Mouse (Mus musculus): ENCODE data around the gene Vmn1r197. TPM values are rescaled to one million over a fixed set of nuclear protein-coding genes. Genes with fewer than 3 reads are reported as not detected.

Vmn1r197 gene
- not detected in 2 replicates for polyA plus RNA-seq (2012; rRNA removed)

DNA sequence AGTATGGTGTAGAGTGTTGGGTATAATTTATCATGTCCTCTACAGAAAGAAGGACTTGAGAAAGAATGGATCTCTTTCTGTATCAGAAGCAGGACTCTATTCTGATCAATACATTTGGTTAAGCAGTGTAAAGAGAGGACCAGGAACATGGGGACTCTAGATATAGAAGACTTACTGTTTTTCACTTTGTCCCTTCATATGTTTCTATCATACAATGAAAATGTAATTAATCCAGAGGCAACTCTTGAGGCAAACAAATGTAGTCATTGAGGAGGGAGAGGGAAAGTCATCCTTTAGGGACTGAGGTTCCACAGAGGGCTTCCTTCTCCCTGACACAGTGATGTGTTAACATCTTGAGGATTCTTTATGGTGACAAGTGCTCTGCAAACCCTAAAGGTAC lies at the start of gene Vmn1r197:
Gene Vmn1r197, plus strand, starts transcription at position 301 of the 400 bp plus-strand sequence.

DNA sequence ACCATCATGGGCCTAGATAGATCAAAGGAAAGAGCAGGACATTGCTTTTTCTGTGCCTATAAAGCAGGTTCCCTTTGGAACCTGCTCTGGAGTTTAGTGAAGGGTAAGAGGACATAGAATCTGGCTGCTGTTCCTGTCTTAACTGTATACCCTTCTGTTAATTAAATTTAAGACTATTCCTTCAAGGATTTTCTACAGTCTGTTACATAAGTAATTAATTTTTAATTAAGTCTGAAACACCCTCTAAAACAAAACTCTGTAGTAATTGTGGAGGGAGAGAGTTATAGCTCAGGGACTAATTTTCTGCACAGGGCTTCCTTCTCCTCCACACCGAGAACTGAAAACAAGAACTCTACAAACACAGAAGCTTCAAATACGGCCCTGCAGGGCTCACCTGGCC lies 34.8 kb upstream of the Vmn1r197 start, which contains the start of gene Vmn1r196:
Gene Vmn1r196, plus strand, starts transcription at position 301 of the 400 bp plus-strand sequence.

DNA sequence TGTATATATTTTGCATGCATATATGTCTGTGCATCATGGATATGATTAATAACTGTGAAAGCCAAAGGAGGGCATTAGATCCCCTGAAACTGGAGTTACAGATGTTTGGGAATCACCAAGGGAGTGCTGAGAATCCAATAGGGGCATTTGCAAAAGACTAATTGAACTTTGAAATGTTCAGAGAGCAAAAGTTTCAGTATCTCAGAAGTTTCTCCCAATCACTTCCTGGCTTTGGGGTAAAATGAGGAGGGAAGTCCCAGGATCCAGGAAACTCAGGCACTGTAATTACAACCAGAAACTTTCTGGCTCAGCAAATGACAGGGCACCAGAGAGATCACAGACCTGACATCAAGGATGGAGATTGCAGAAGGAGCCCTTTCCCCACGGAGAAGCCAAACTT lies 25.7 kb downstream of the Vmn1r197 start, which contains the start of gene Vmn1r198:
Gene Vmn1r198, plus strand, starts transcription at position 301 of the 400 bp plus-strand sequence.

DNA sequence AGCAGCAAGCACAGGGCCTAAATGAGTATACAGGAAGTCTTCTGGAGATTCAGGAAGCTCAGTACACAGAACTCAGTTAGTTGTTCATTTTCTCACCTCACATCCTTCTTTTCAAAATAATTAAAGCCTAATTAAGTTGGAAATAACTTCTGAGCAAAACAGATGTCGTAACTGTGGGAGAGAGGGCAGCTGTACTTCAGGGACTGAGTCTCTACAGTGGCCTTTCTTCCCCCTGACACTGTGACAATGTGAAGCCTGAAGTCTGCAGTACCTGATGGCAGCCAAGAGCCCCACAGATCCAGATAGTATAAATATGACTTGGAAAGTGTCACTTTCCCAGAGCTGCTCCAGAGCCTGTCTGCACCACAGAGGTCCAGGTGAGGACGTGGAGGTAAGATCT lies 55.1 kb downstream of the Vmn1r197 start, which contains the start of gene Vmn1r199:
Gene Vmn1r199, plus strand, starts transcription at position 301 of the 400 bp plus-strand sequence.

Other genes with a start within 250 kb of the Vmn1r197 start
- not detected in 2 replicates for gene Vmn1r188, start 240.1 kb upstream of the Vmn1r197 start, polyA plus RNA-seq (2012; rRNA removed)
- not detected in 2 replicates for gene Vmn1r189, start 218.8 kb upstream of the Vmn1r197 start, polyA plus RNA-seq (2012; rRNA removed)
- not detected in 2 replicates for gene Vmn1r191, start 140.6 kb upstream of the Vmn1r197 start, polyA plus RNA-seq (2012; rRNA removed)
- not detected in 2 replicates for gene Vmn1r192, start 133.4 kb upstream of the Vmn1r197 start, polyA plus RNA-seq (2012; rRNA removed)
- not detected in 2 replicates for gene Vmn1r193, start 101.4 kb upstream of the Vmn1r197 start, polyA plus RNA-seq (2012; rRNA removed)
- gene Vmn1r194, start 80.4 kb upstream of the Vmn1r197 start, polyA plus RNA-seq (2012; rRNA removed), result not detected in 2 replicates
- not detected in 2 replicates for gene Vmn1r195, start 54.1 kb upstream of the Vmn1r197 start, polyA plus RNA-seq (2012; rRNA removed)
- gene Vmn1r196, start 34.7 kb upstream of the Vmn1r197 start, polyA plus RNA-seq (2012; rRNA removed), result not detected in 2 replicates
- gene Vmn1r198, start 25.8 kb downstream of the Vmn1r197 start, polyA plus RNA-seq (2012; rRNA removed), result not detected in 2 replicates
- not detected in 2 replicates for gene Vmn1r199, start 55.2 kb downstream of the Vmn1r197 start, polyA plus RNA-seq (2012; rRNA removed)
- not detected in 2 replicates for gene Vmn1r200, start 65.8 kb downstream of the Vmn1r197 start, polyA plus RNA-seq (2012; rRNA removed)
- gene Vmn1r201, start 147.3 kb downstream of the Vmn1r197 start, polyA plus RNA-seq (2012; rRNA removed), result not detected in 2 replicates
- gene Vmn1r202, start 180.8 kb downstream of the Vmn1r197 start, polyA plus RNA-seq (2012; rRNA removed), result not detected in 2 replicates
- not detected in 2 replicates for gene Vmn1r203, start 193.5 kb downstream of the Vmn1r197 start, polyA plus RNA-seq (2012; rRNA removed)
- gene Vmn1r204, start 228.6 kb downstream of the Vmn1r197 start, polyA plus RNA-seq (2012; rRNA removed), result not detected in 2 replicates